Mouse (Mus musculus) MEL (cell line): ENCODE results near the gene Mecom. TPM values are rescaled to one million over a fixed set of nuclear protein-coding genes. Genes with fewer than 3 reads are reported as not detected.

Experiments used
- DNase-seq: peaks from one replicate; pipeline ENCODE4 v3.0.0; 2011; ENCODE audit warnings: low read depth, low spot score
- H3K27ac ChIP-seq: 2 replicates; pipeline ENCODE4 v1.5.1; 2012; ENCODE audit warnings: low read depth, mild to moderate bottlenecking, control low read depth, low read length, moderate library complexity; ENCODE audit not compliant: control insufficient read depth
- H3K27me3 ChIP-seq, 2 experiments: fragments of 150-350 bp in 1 of 2; sonication (generic) in 1 of 2; 2 replicates each; pipeline ENCODE4 v1.6.1; 2012; ENCODE audit warnings: low read length in 2 of 2, mild to moderate bottlenecking in 2 of 2, improper control_type of control experiment in 1 of 2, moderate library complexity in 1 of 2; ENCODE audit not compliant: insufficient read depth in 2 of 2, control insufficient read depth in 1 of 2
- H3K36me3 ChIP-seq, 2 experiments: 2 replicates each; pipeline ENCODE4 v1.6.1; 2012 to 2014; ENCODE audit warnings: low read length in 2 of 2, improper control_type of control experiment in 1 of 2, inconsistent platforms in 1 of 2, mild to moderate bottlenecking in 1 of 2; ENCODE audit not compliant: insufficient read depth in 2 of 2, control insufficient read depth in 1 of 2
- H3K4me1 ChIP-seq, 2 experiments: fragments of 150-350 bp in 1 of 2; sonication (generic) in 1 of 2; 2 replicates each; pipeline ENCODE4 v1.6.1; 2012; ENCODE audit warnings: low read length in 2 of 2, improper control_type of control experiment in 1 of 2, mild to moderate bottlenecking in 1 of 2; ENCODE audit not compliant: insufficient read depth in 2 of 2, control insufficient read depth in 1 of 2
- H3K4me3 ChIP-seq, 2 experiments: fragments of 150-350 bp in 1 of 2; sonication (generic) in 1 of 2; 2 replicates each; pipeline ENCODE4 v1.5.1; 2012; ENCODE audit warnings: low read depth in 2 of 2, low read length in 2 of 2, mild to moderate bottlenecking in 2 of 2, moderate library complexity in 2 of 2, control low read depth in 1 of 2, improper control_type of control experiment in 1 of 2; ENCODE audit not compliant: control insufficient read depth in 1 of 2, insufficient read depth in 1 of 2
- H3K79me2 ChIP-seq: 2 replicates; pipeline ENCODE4 v1.6.1; 2012; ENCODE audit warnings: mild to moderate bottlenecking, low read length, moderate library complexity; ENCODE audit not compliant: control insufficient read depth, poor library complexity, insufficient read depth
- H3K9ac ChIP-seq: 2 replicates; pipeline ENCODE4 v1.6.1; 2012; ENCODE audit warnings: low read depth, mild to moderate bottlenecking, control low read depth, low read length, moderate library complexity; ENCODE audit not compliant: control insufficient read depth, poor library complexity, severe bottlenecking
- H3K9me3 ChIP-seq: fragments of 150-350 bp; sonication (generic); replicated peaks from 2 replicates; pipeline ENCODE4 v1.6.1; 2012; ENCODE audit warnings: mild to moderate bottlenecking, low read length, improper control_type of control experiment, moderate library complexity; ENCODE audit not compliant: insufficient read depth
- BHLHE40 ChIP-seq: IDR thresholded peaks from 2 replicates; pipeline ENCODE4 v1.6.1; 2012; ENCODE audit warnings: low read depth, mild to moderate bottlenecking, inconsistent platforms, low read length, improper control_type of control experiment, borderline replicate concordance
- E2F4 ChIP-seq: IDR thresholded peaks from 2 replicates; pipeline ENCODE4 v1.6.1; 2011; ENCODE audit warnings: low read depth, low read length, improper control_type of control experiment, borderline replicate concordance
- ELF1 ChIP-seq: IDR thresholded peaks from 2 replicates; pipeline ENCODE4 v1.6.1; 2014; ENCODE audit warnings: low read depth, mild to moderate bottlenecking, inconsistent platforms, low read length, improper control_type of control experiment, moderate library complexity
- ETS1 ChIP-seq: IDR thresholded peaks from 2 replicates; pipeline ENCODE4 v1.6.1; 2012; ENCODE audit warnings: low read depth, mild to moderate bottlenecking, inconsistent platforms, low read length, improper control_type of control experiment, moderate library complexity
- HCFC1 ChIP-seq: IDR thresholded peaks from 2 replicates; pipeline ENCODE4 v1.6.1; 2012; ENCODE audit warnings: low read depth, mild to moderate bottlenecking, inconsistent platforms, low read length, improper control_type of control experiment, moderate library complexity
- JUND ChIP-seq: IDR thresholded peaks from 2 replicates; pipeline ENCODE4 v1.6.1; 2011; ENCODE audit warnings: low read depth, mild to moderate bottlenecking, improper control_type of control experiment, low read length
- KAT2A ChIP-seq: conservative IDR thresholded peaks from 2 replicates; pipeline ENCODE4 v1.6.1; 2012; ENCODE audit warnings: low read depth, low read length, improper control_type of control experiment, inconsistent platforms
- MAFK ChIP-seq: IDR thresholded peaks from 2 replicates; pipeline ENCODE4 v1.6.1; 2011; ENCODE audit warnings: low read depth, mild to moderate bottlenecking, low read length, improper control_type of control experiment, borderline replicate concordance
- MEF2A ChIP-seq: IDR thresholded peaks from 2 replicates; pipeline ENCODE4 v1.6.1; 2014; ENCODE audit warnings: low read depth, mild to moderate bottlenecking, inconsistent platforms, low read length, improper control_type of control experiment; ENCODE audit not compliant: poor library complexity, insufficient replicate concordance, severe bottlenecking; ENCODE audit errors: extremely low read depth
- MYC ChIP-seq: IDR thresholded peaks from 2 replicates; pipeline ENCODE4 v1.6.1; 2011; ENCODE audit warnings: low read depth, mild to moderate bottlenecking, low read length, improper control_type of control experiment, moderate library complexity
- NRF1 ChIP-seq: IDR thresholded peaks from 2 replicates; pipeline ENCODE4 v1.6.1; 2014; ENCODE audit warnings: low read depth, mild to moderate bottlenecking, inconsistent platforms, low read length, improper control_type of control experiment, moderate library complexity; ENCODE audit not compliant: poor library complexity, insufficient read depth, severe bottlenecking
- POLR2AphosphoS5 ChIP-seq: IDR thresholded peaks from 2 replicates; pipeline ENCODE4 v1.6.1; 2012; ENCODE audit warnings: low read depth, borderline replicate concordance, mild to moderate bottlenecking, inconsistent platforms, low read length, moderate library complexity, mixed read lengths
- RAD21 ChIP-seq: IDR thresholded peaks from 2 replicates; pipeline ENCODE4 v1.6.1; 2011; ENCODE audit warnings: mild to moderate bottlenecking, low read depth, low read length, improper control_type of control experiment
- RCOR1 ChIP-seq: IDR thresholded peaks from 2 replicates; pipeline ENCODE4 v1.6.1; 2012; ENCODE audit warnings: low read depth, mild to moderate bottlenecking, inconsistent platforms, low read length, improper control_type of control experiment
- SMC3 ChIP-seq: IDR thresholded peaks from 2 replicates; pipeline ENCODE4 v1.6.1; 2011; ENCODE audit warnings: low read depth, low read length, improper control_type of control experiment
- TBP ChIP-seq: IDR thresholded peaks from 2 replicates; pipeline ENCODE4 v1.8.0; 2011; ENCODE audit warnings: low read depth, low read length, improper control_type of control experiment
- TCF12 ChIP-seq: IDR thresholded peaks from 2 replicates; pipeline ENCODE4 v1.6.1; 2014; ENCODE audit warnings: low read depth, mild to moderate bottlenecking, inconsistent platforms, low read length, improper control_type of control experiment, moderate library complexity
- USF1 ChIP-seq: IDR thresholded peaks from 2 replicates; pipeline ENCODE4 v1.6.1; 2014; ENCODE audit warnings: low read depth, mild to moderate bottlenecking, inconsistent platforms, low read length, improper control_type of control experiment, moderate library complexity
- ZC3H11A ChIP-seq: IDR thresholded peaks from 2 replicates; pipeline ENCODE4 v1.6.1; 2012; ENCODE audit warnings: low read depth, mild to moderate bottlenecking, inconsistent platforms, low read length, improper control_type of control experiment
- polyA plus RNA-seq, 2 experiments: library from polyadenylated mRNA; stranded (reverse) in 1 of 2; unstranded in 1 of 2; fragments of >175 nt in 1 of 2; fragments of >200 nt in 1 of 2; gene quantifications; 2 replicates each; pipeline versions ENCODE4 v1.2.1 to v1.2.4; 2012; ENCODE audit warnings: low replicate concordance in 2 of 2, low read depth in 1 of 2; ENCODE audit not compliant: insufficient read length in 2 of 2, insufficient read depth in 1 of 2, missing spikeins in 1 of 2
- total RNA-seq: library from RNA; depleted of rRNA; stranded (reverse); fragments of 300-350 nt; gene quantifications from 2 replicates; pipeline ENCODE4 v1.2.3, GENCODE M21; 2012

Mecom gene
- total and polyA plus RNA-seq, 3 experiments = 0.04 TPM; not detected in 2

GRCm38 (mm10) chr3:30546366-30546765 is 1.4 kb downstream of the Mecom start:
- H3K4me1 ChIP-seq = no peaks in the 10 kb centered on the region
- no peaks in the 10 kb centered on the region for H3K79me2 ChIP-seq
- H3K9ac ChIP-seq = no peak overlapping the region
- H3K4me3 ChIP-seq = no peak overlapping the region
- H3K36me3 ChIP-seq = no peaks in the 10 kb centered on the region
- H3K27ac ChIP-seq = no peak overlapping the region
- H3K27me3 ChIP-seq = no peaks in the 10 kb centered on the region
- DNase-seq = no peak
- TF ChIP-seq RAD21 (no peak), TCF12 (no peak), ZC3H11A (no peak), TBP (no peak), MEF2A (no peak), MYC (no peak), POLR2AphosphoS5 (no peak)
- no peaks in the 10 kb centered on the region for H3K9me3 ChIP-seq

- TF ChIP-seq USF1 (no peak), MEF2A (no peak), ELF1 (no peak), MAFK (no peak), MYC (no peak), KAT2A (no peak), RCOR1 (no peak), NRF1 (no peak), ETS1 (no peak), SMC3 (no peak), E2F4 (no peak), BHLHE40 (no peak), JUND (no peak), HCFC1 (no peak)
- TF ChIP-seq, all 39 proteins: peak for 0
- Histone ChIP-seq H3K36me3 (no peaks in the 10 kb centered on the region), H3K27ac (no peak overlapping the region), H3K9me3 (no peaks in the 10 kb centered on the region), H3K79me2 (no peaks in the 10 kb centered on the region), H3K4me1 (no peaks in the 10 kb centered on the region), H3K4me3 (no peak overlapping the region), H3K27me3 (no peaks in the 10 kb centered on the region), H3K9ac (no peak overlapping the region)
- DNase-seq = no peak
Measured at GRCm38 (mm10) chr3:30545246-30545645, 2.6 kb downstream of the Mecom start.
